Mouse (Mus musculus) MEL (cell line): Measurements from ENCODE around the gene Hpca. TPM values are rescaled to one million over a fixed set of nuclear protein-coding genes. Genes with fewer than 3 reads are reported as not detected.
A peak's percentile ranks its signal among the peaks of the same experiment; 100 is the strongest.

Source experiments
- DNase-seq: peaks from one replicate; pipeline ENCODE4 v3.0.0; 2011; ENCODE audit warnings: low read depth, low spot score
- H3K27ac ChIP-seq: 2 replicates; pipeline ENCODE4 v1.5.1; 2012; ENCODE audit warnings: low read depth, mild to moderate bottlenecking, control low read depth, low read length, moderate library complexity; ENCODE audit not compliant: control insufficient read depth
- H3K27me3 ChIP-seq, 2 experiments: fragments of 150-350 bp in 1 of 2; sonication (generic) in 1 of 2; 2 replicates each; pipeline ENCODE4 v1.6.1; 2012; ENCODE audit warnings: low read length in 2 of 2, mild to moderate bottlenecking in 2 of 2, improper control_type of control experiment in 1 of 2, moderate library complexity in 1 of 2; ENCODE audit not compliant: insufficient read depth in 2 of 2, control insufficient read depth in 1 of 2
- H3K36me3 ChIP-seq, 2 experiments: 2 replicates each; pipeline ENCODE4 v1.6.1; 2012 to 2014; ENCODE audit warnings: low read length in 2 of 2, improper control_type of control experiment in 1 of 2, inconsistent platforms in 1 of 2, mild to moderate bottlenecking in 1 of 2; ENCODE audit not compliant: insufficient read depth in 2 of 2, control insufficient read depth in 1 of 2
- H3K4me1 ChIP-seq, 2 experiments: fragments of 150-350 bp in 1 of 2; sonication (generic) in 1 of 2; 2 replicates each; pipeline ENCODE4 v1.6.1; 2012; ENCODE audit warnings: low read length in 2 of 2, improper control_type of control experiment in 1 of 2, mild to moderate bottlenecking in 1 of 2; ENCODE audit not compliant: insufficient read depth in 2 of 2, control insufficient read depth in 1 of 2
- H3K4me3 ChIP-seq, 2 experiments: fragments of 150-350 bp in 1 of 2; sonication (generic) in 1 of 2; 2 replicates each; pipeline ENCODE4 v1.5.1; 2012; ENCODE audit warnings: low read depth in 2 of 2, low read length in 2 of 2, mild to moderate bottlenecking in 2 of 2, moderate library complexity in 2 of 2, control low read depth in 1 of 2, improper control_type of control experiment in 1 of 2; ENCODE audit not compliant: control insufficient read depth in 1 of 2, insufficient read depth in 1 of 2
- H3K79me2 ChIP-seq: 2 replicates; pipeline ENCODE4 v1.6.1; 2012; ENCODE audit warnings: mild to moderate bottlenecking, low read length, moderate library complexity; ENCODE audit not compliant: control insufficient read depth, poor library complexity, insufficient read depth
- H3K9ac ChIP-seq: 2 replicates; pipeline ENCODE4 v1.6.1; 2012; ENCODE audit warnings: low read depth, mild to moderate bottlenecking, control low read depth, low read length, moderate library complexity; ENCODE audit not compliant: control insufficient read depth, poor library complexity, severe bottlenecking
- H3K9me3 ChIP-seq: fragments of 150-350 bp; sonication (generic); replicated peaks from 2 replicates; pipeline ENCODE4 v1.6.1; 2012; ENCODE audit warnings: mild to moderate bottlenecking, low read length, improper control_type of control experiment, moderate library complexity; ENCODE audit not compliant: insufficient read depth
- CHD1 ChIP-seq: IDR thresholded peaks from 2 replicates; pipeline ENCODE4 v1.6.1; 2012; ENCODE audit warnings: low read depth, mild to moderate bottlenecking, inconsistent platforms, low read length, improper control_type of control experiment
- CHD2 ChIP-seq: IDR thresholded peaks from 2 replicates; pipeline ENCODE4 v1.6.1; 2011; ENCODE audit warnings: low read length, improper control_type of control experiment
- CTCF ChIP-seq, 3 experiments: IDR thresholded peaks in 2 of 3; conservative IDR thresholded peaks in 1 of 3; 2 replicates each; pipeline ENCODE4 v1.5.1; 2011 to 2012; ENCODE audit warnings: low read length in 3 of 3, low read depth in 2 of 3, mild to moderate bottlenecking in 2 of 3, improper control_type of control experiment in 1 of 3, inconsistent platforms in 1 of 3, mixed read lengths in 1 of 3, moderate library complexity in 1 of 3; ENCODE audit not compliant: control insufficient read depth in 1 of 3, insufficient read depth in 1 of 3, poor library complexity in 1 of 3, severe bottlenecking in 1 of 3
- ELF1 ChIP-seq: IDR thresholded peaks from 2 replicates; pipeline ENCODE4 v1.6.1; 2014; ENCODE audit warnings: low read depth, mild to moderate bottlenecking, inconsistent platforms, low read length, improper control_type of control experiment, moderate library complexity
- ETS1 ChIP-seq: IDR thresholded peaks from 2 replicates; pipeline ENCODE4 v1.6.1; 2012; ENCODE audit warnings: low read depth, mild to moderate bottlenecking, inconsistent platforms, low read length, improper control_type of control experiment, moderate library complexity
- GABPA ChIP-seq: IDR thresholded peaks from 2 replicates; pipeline ENCODE4 v1.6.1; 2012; ENCODE audit warnings: low read depth, mild to moderate bottlenecking, inconsistent platforms, low read length, improper control_type of control experiment, moderate library complexity
- GATA1 ChIP-seq: IDR thresholded peaks from 2 replicates; pipeline ENCODE4 v1.6.1; 2011; ENCODE audit warnings: low read depth, low read length, improper control_type of control experiment
- HCFC1 ChIP-seq: IDR thresholded peaks from 2 replicates; pipeline ENCODE4 v1.6.1; 2012; ENCODE audit warnings: low read depth, mild to moderate bottlenecking, inconsistent platforms, low read length, improper control_type of control experiment, moderate library complexity
- JUND ChIP-seq: IDR thresholded peaks from 2 replicates; pipeline ENCODE4 v1.6.1; 2011; ENCODE audit warnings: low read depth, mild to moderate bottlenecking, improper control_type of control experiment, low read length
- MAZ ChIP-seq: IDR thresholded peaks from 2 replicates; pipeline ENCODE4 v1.6.1; 2012; ENCODE audit warnings: low read depth, mild to moderate bottlenecking, inconsistent platforms, low read length, improper control_type of control experiment
- MEF2A ChIP-seq: IDR thresholded peaks from 2 replicates; pipeline ENCODE4 v1.6.1; 2014; ENCODE audit warnings: low read depth, mild to moderate bottlenecking, inconsistent platforms, low read length, improper control_type of control experiment; ENCODE audit not compliant: poor library complexity, insufficient replicate concordance, severe bottlenecking; ENCODE audit errors: extremely low read depth
- MXI1 ChIP-seq: IDR thresholded peaks from 2 replicates; pipeline ENCODE4 v1.6.1; 2011; ENCODE audit warnings: mild to moderate bottlenecking, low read depth, low read length, improper control_type of control experiment
- MYB ChIP-seq: IDR thresholded peaks from 2 replicates; pipeline ENCODE4 v1.6.1; 2011; ENCODE audit warnings: mild to moderate bottlenecking, low read depth, low read length, improper control_type of control experiment
- MYC ChIP-seq: IDR thresholded peaks from 2 replicates; pipeline ENCODE4 v1.6.1; 2011; ENCODE audit warnings: low read depth, mild to moderate bottlenecking, low read length, improper control_type of control experiment, moderate library complexity
- NELFE ChIP-seq: IDR thresholded peaks from 2 replicates; pipeline ENCODE4 v1.6.1; 2011; ENCODE audit warnings: low read depth, low read length, improper control_type of control experiment
- POLR2A ChIP-seq, 2 experiments: IDR thresholded peaks; 2 replicates each; pipeline ENCODE4 v1.6.1; 2011 to 2012; ENCODE audit warnings: low read length in 2 of 2, mild to moderate bottlenecking in 2 of 2, control low read depth in 1 of 2, improper control_type of control experiment in 1 of 2, low read depth in 1 of 2, moderate library complexity in 1 of 2; ENCODE audit not compliant: control insufficient read depth in 1 of 2, insufficient read depth in 1 of 2, poor library complexity in 1 of 2
- POLR2AphosphoS2 ChIP-seq: IDR thresholded peaks from 2 replicates; pipeline ENCODE4 v1.6.1; 2011; ENCODE audit warnings: low read length, improper control_type of control experiment
- POLR2AphosphoS5 ChIP-seq: IDR thresholded peaks from 2 replicates; pipeline ENCODE4 v1.6.1; 2012; ENCODE audit warnings: low read depth, borderline replicate concordance, mild to moderate bottlenecking, inconsistent platforms, low read length, moderate library complexity, mixed read lengths
- RAD21 ChIP-seq: IDR thresholded peaks from 2 replicates; pipeline ENCODE4 v1.6.1; 2011; ENCODE audit warnings: mild to moderate bottlenecking, low read depth, low read length, improper control_type of control experiment
- SMC3 ChIP-seq: IDR thresholded peaks from 2 replicates; pipeline ENCODE4 v1.6.1; 2011; ENCODE audit warnings: low read depth, low read length, improper control_type of control experiment
- TAL1 ChIP-seq: IDR thresholded peaks from 2 replicates; pipeline ENCODE4 v1.6.1; 2012; ENCODE audit warnings: mild to moderate bottlenecking, inconsistent platforms, low read length, moderate library complexity, mixed read lengths
- TBP ChIP-seq: IDR thresholded peaks from 2 replicates; pipeline ENCODE4 v1.8.0; 2011; ENCODE audit warnings: low read depth, low read length, improper control_type of control experiment
- USF1 ChIP-seq: IDR thresholded peaks from 2 replicates; pipeline ENCODE4 v1.6.1; 2014; ENCODE audit warnings: low read depth, mild to moderate bottlenecking, inconsistent platforms, low read length, improper control_type of control experiment, moderate library complexity
- ZMIZ1 ChIP-seq: IDR thresholded peaks from 2 replicates; pipeline ENCODE4 v1.6.1; 2012; ENCODE audit warnings: low read depth, mild to moderate bottlenecking, inconsistent platforms, low read length, improper control_type of control experiment, moderate library complexity
- ZNF384 ChIP-seq: IDR thresholded peaks from 2 replicates; pipeline ENCODE4 v1.6.1; 2012; ENCODE audit warnings: low read depth, mild to moderate bottlenecking, inconsistent platforms, low read length, improper control_type of control experiment
- polyA plus RNA-seq, 2 experiments: library from polyadenylated mRNA; stranded (reverse) in 1 of 2; unstranded in 1 of 2; fragments of >175 nt in 1 of 2; fragments of >200 nt in 1 of 2; gene quantifications; 2 replicates each; pipeline versions ENCODE4 v1.2.1 to v1.2.4; 2012; ENCODE audit warnings: low replicate concordance in 2 of 2, low read depth in 1 of 2; ENCODE audit not compliant: insufficient read length in 2 of 2, insufficient read depth in 1 of 2, missing spikeins in 1 of 2
- total RNA-seq: library from RNA; depleted of rRNA; stranded (reverse); fragments of 300-350 nt; gene quantifications from 2 replicates; pipeline ENCODE4 v1.2.3, GENCODE M21; 2012

Hpca gene
- total and polyA plus RNA-seq, 3 experiments = 0.39 to 1.1 TPM; not detected in 1

- no peak for TF ChIP-seq MYC
- TF ChIP-seq POLR2AphosphoS5 = no peak
- no peak for TF ChIP-seq NELFE
- TF ChIP-seq CHD1 = no peak
- TF ChIP-seq POLR2A (IDR thresholded peaks at IDR 0.05; ENCODE audit: control insufficient read depth in 1 of 2, insufficient read depth in 1 of 2, low read depth in 1 of 2, low read length in 2 of 2, poor library complexity in 1 of 2) = no peak
- no peak for TF ChIP-seq TAL1
- no peak for TF ChIP-seq ETS1
- TF ChIP-seq SMC3 = peak; percentile 94
- no peak for TF ChIP-seq ZNF384
- peak; percentile 63 to 98 (median 86) for TF ChIP-seq CTCF (IDR thresholded peaks at IDR 0.05 in 2 of 3, conservative IDR thresholded peaks at IDR 0.05 in 1 of 3; ENCODE audit: control insufficient read depth in 1 of 3, insufficient read depth in 1 of 3, low read depth in 2 of 3, low read length in 3 of 3, poor library complexity in 1 of 3, severe bottlenecking in 1 of 3)
- TF ChIP-seq CHD2 = no peak
Observed at GRCm38 (mm10) chr4:129082379-129083115, 39.3 kb downstream of the Hpca start (continued).

- H3K9me3 ChIP-seq = no peaks in the 10 kb centered on the region
- H3K9ac ChIP-seq = no peak overlapping the region
- H3K4me3 ChIP-seq = no peak overlapping the region
- H3K27ac ChIP-seq = no peak overlapping the region
- DNase-seq = no peak
- H3K79me2 ChIP-seq = no peaks in the 10 kb centered on the region
- H3K4me1 ChIP-seq = peaks cover 0 to 6% of the 10 kb centered on the region in 2 experiments; a peak in 2 of 4 replicates
- TF ChIP-seq POLR2AphosphoS2 = no peak
- TF ChIP-seq ELF1 = no peak
- TF ChIP-seq MEF2A = no peak
- TF ChIP-seq RAD21 = no peak
- no peak for TF ChIP-seq CHD1
- TF ChIP-seq POLR2AphosphoS5 = no peak
- TF ChIP-seq ZMIZ1 = no peak
- no peak for TF ChIP-seq HCFC1
- TF ChIP-seq MYC = no peak
- no peak for TF ChIP-seq TBP
- TF ChIP-seq MXI1 = no peak
- TF ChIP-seq MYB = no peak
- TF ChIP-seq ETS1 = no peak
- TF ChIP-seq JUND = no peak
- no peak for TF ChIP-seq USF1
- no peak for TF ChIP-seq GABPA
- TF ChIP-seq GATA1 = no peak
- no peak for TF ChIP-seq MAZ
- TF ChIP-seq SMC3 = no peak
- no peaks in the 10 kb centered on the region for H3K27me3 ChIP-seq
- peaks cover 0 to 7% of the 10 kb centered on the region in 2 experiments; a peak in 3 of 4 replicates for H3K36me3 ChIP-seq
Observed at GRCm38 (mm10) chr4:129081939-129082338, 39.9 kb downstream of the Hpca start.
